Comparison of ENCODE assay signal across 20 mouse cellular contexts in the genomic region with DNA sequence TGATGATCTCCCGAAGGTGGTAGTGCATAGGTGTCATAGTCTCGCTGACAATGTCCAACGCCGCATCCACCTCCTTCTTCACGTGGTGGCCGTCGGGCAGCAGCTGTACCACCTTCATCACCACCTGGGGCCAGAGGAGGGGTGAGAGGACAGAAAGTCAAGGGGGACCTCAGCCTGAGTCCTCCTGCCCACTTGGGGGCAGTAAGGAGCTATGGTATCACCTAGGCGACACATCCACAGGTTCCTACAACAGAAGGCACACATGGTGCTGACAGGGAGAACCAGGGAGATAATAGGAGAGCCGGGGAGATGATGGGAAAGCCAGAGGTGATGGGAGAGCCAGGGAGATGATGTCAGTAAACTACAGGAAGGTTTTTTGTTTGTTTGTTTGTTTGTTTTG. TPM values are rescaled to one million over a fixed set of nuclear protein-coding genes. Genes with fewer than 3 reads are reported as not detected.
DNase-seq lines count a peak whose midpoint lies in the region; ATAC-seq and TF ChIP-seq lines count a peak whose summit lies in the region.
"Had no signal": no experiment of that assay in that cellular context is flagged by ENCODE, and none has a peak within 500 bp of the region (broad histone marks: within the 10 kb centered on the region; RNA-seq: fewer than 3 reads in every experiment).

No protein-coding gene starts in this region.

- H3K9ac ChIP-seq in kidney, postnatal 0 days (ENCODE audit: low read depth, low read length) = no peak overlapping the region
- no peak overlapping the region for H3K9ac ChIP-seq in lung, postnatal 0 days (replicated peaks; ENCODE audit: low read depth)
- H3K9ac ChIP-seq in MEL (ENCODE audit: control insufficient read depth, low read depth, low read length, poor library complexity, severe bottlenecking) = no peak overlapping the region
- H3K9ac ChIP-seq: heart, embryonic 12.5 days; limb, embryonic 12.5 days; lung, embryonic 15.5 days; neural tube, embryonic 12.5 days had no signal

- H3K9me3 ChIP-seq in kidney, postnatal 0 days (replicated peaks; ENCODE audit: low read length) = no peaks in the 10 kb centered on the region
- no peaks in the 10 kb centered on the region for H3K9me3 ChIP-seq in lung, postnatal 0 days (ENCODE audit: low read length)
- H3K9me3 ChIP-seq in MEL (replicated peaks; ENCODE audit: insufficient read depth, low read length) = no peaks in the 10 kb centered on the region
- H3K9me3 ChIP-seq: heart, embryonic 12.5 days; limb, embryonic 12.5 days; lung, embryonic 15.5 days; megakaryocyte, embryonic 14.5 days; neural tube, embryonic 12.5 days had no signal

- ATAC-seq in cerebellum, adult (ENCODE audit: insufficient number of reproducible peaks, low FRiP score, low TSS enrichment) = no peak
- no peak for ATAC-seq in kidney, postnatal 0 days (replicated peaks; ENCODE audit: low FRiP score, low read depth)
- ATAC-seq in lung, postnatal 0 days = no peak

- TF ChIP-seq RAD21 in MEL (IDR thresholded peaks at IDR 0.05; ENCODE audit: low read depth, low read length) = no peak

- H3K4me1 ChIP-seq in cerebellum, adult 2 months (ENCODE audit: control insufficient read depth, insufficient read depth, low read length) = no peaks in the 10 kb centered on the region
- H3K4me1 ChIP-seq in kidney, postnatal 0 days (replicated peaks; ENCODE audit: insufficient read depth, low read length) = no peaks in the 10 kb centered on the region
- no peaks in the 10 kb centered on the region for H3K4me1 ChIP-seq in lung, postnatal 0 days (ENCODE audit: insufficient read depth, low read depth, low read length)
- H3K4me1 ChIP-seq in MEL (ENCODE audit: control insufficient read depth in 1 of 2, insufficient read depth in 2 of 2, low read length in 2 of 2) = no peaks in the 10 kb centered on the region
- H3K4me1 ChIP-seq: heart, embryonic 12.5 days; limb, embryonic 12.5 days; lung, embryonic 15.5 days; neural tube, embryonic 12.5 days had no signal

- no peak overlapping the region for H3K27ac ChIP-seq in cerebellum, adult 2 months (ENCODE audit: insufficient read depth, low read length)
- H3K27ac ChIP-seq in kidney, postnatal 0 days = no peak overlapping the region
- no peak overlapping the region for H3K27ac ChIP-seq in lung, postnatal 0 days (ENCODE audit: low read length)
- H3K27ac ChIP-seq in MEL (ENCODE audit: control insufficient read depth, low read depth, low read length) = no peak overlapping the region
- H3K27ac ChIP-seq: limb, embryonic 12.5 days; lung, embryonic 15.5 days; neural tube, embryonic 12.5 days had no signal

- no peaks in the 10 kb centered on the region for H3K79me2 ChIP-seq in MEL (ENCODE audit: control insufficient read depth, insufficient read depth, low read length, poor library complexity)

- no peak for TF ChIP-seq POLR2A in cerebellum, adult 2 months (IDR thresholded peaks at IDR 0.05; ENCODE audit: borderline replicate concordance, insufficient read depth, low read length)
- TF ChIP-seq POLR2A in MEL (IDR thresholded peaks at IDR 0.05; ENCODE audit: control insufficient read depth in 1 of 2, insufficient read depth in 1 of 2, low read depth in 1 of 2, low read length in 2 of 2, poor library complexity in 1 of 2) = no peak

- WGBS in cerebellum, adult 2 months = 92% methylated on average over 9 of the region's 9 CpGs
- 92% methylated on average over 9 of the region's 9 CpGs for WGBS in kidney, postnatal 0 days
- WGBS in lung, postnatal 0 days = 93% methylated on average over 9 of the region's 9 CpGs

- TF ChIP-seq CTCF in cerebellum, adult 2 months (IDR thresholded peaks at IDR 0.05; ENCODE audit: borderline replicate concordance, insufficient read depth, low read depth, low read length) = 0 out of 2 replicates have a peak, but pooled peaks have one; percentile 23
- peak; percentile 36 for TF ChIP-seq CTCF in kidney, postnatal 0 days (IDR thresholded peaks at IDR 0.05; ENCODE audit: low read depth)
- TF ChIP-seq CTCF in lung, postnatal 0 days (IDR thresholded peaks at IDR 0.05) = peak; percentile 26
- TF ChIP-seq CTCF in MEL (IDR thresholded peaks at IDR 0.05 in 2 of 3, conservative IDR thresholded peaks at IDR 0.05 in 1 of 3; ENCODE audit: control insufficient read depth in 1 of 3, insufficient read depth in 1 of 3, low read depth in 2 of 3, low read length in 3 of 3, poor library complexity in 1 of 3, severe bottlenecking in 1 of 3) = peak; percentile 34 to 42 (median 41); a peak in 5 of 6 replicates

- DNase-seq in cerebellum, adult 2 months = no peak
- no peak for DNase-seq in kidney, postnatal 0 days (ENCODE audit: low spot score)
- DNase-seq in kidney, adult 11 months = no peak
- DNase-seq in lung, postnatal 0 days (ENCODE audit: low spot score) = no peak
- no peak for DNase-seq in lung, postnatal 36 days
- DNase-seq in MEL (ENCODE audit: low read depth, low spot score) = peak; percentile 13
- no peak for DNase-seq in right cerebral cortex, adult 18-20 months
- DNase-seq: adrenal gland, adult 2 months; gastrocnemius, postnatal 36 days; heart, postnatal 36 days had no signal

- no peak overlapping the region for H3K4me2 ChIP-seq in kidney, postnatal 0 days (ENCODE audit: low read length)
- no peak overlapping the region for H3K4me2 ChIP-seq in lung, postnatal 0 days (replicated peaks; ENCODE audit: low read depth, low read length)
- H3K4me2 ChIP-seq: heart, embryonic 12.5 days; limb, embryonic 12.5 days; lung, embryonic 15.5 days; neural tube, embryonic 12.5 days had no signal

- TF ChIP-seq EP300 in lung, postnatal 0 days (IDR thresholded peaks at IDR 0.05) = no peak
- no peak for TF ChIP-seq EP300 in MEL (IDR thresholded peaks at IDR 0.05; ENCODE audit: low read depth in 1 of 2, low read length in 2 of 2)

- H3K4me3 ChIP-seq in cerebellum, adult 2 months (replicated peaks; ENCODE audit: insufficient read depth, low read depth, low read length) = no peak overlapping the region
- no peak overlapping the region for H3K4me3 ChIP-seq in kidney, postnatal 0 days (replicated peaks; ENCODE audit: low read depth, low read length)
- H3K4me3 ChIP-seq in lung, postnatal 0 days (ENCODE audit: low read depth, low read length) = no peak overlapping the region
- no peak overlapping the region for H3K4me3 ChIP-seq in MEL (ENCODE audit: control insufficient read depth in 1 of 2, insufficient read depth in 1 of 2, low read depth in 2 of 2, low read length in 2 of 2)
- H3K4me3 ChIP-seq: heart, embryonic 12.5 days; limb, embryonic 12.5 days; lung, embryonic 15.5 days; megakaryocyte, embryonic 14.5 days; neural tube, embryonic 12.5 days had no signal

- H3K27me3 ChIP-seq in cerebellum, adult 2 months (ENCODE audit: control insufficient read depth, insufficient read depth, low read length) = no peaks in the 10 kb centered on the region
- H3K27me3 ChIP-seq in kidney, postnatal 0 days (ENCODE audit: insufficient read depth, low read length) = no peaks in the 10 kb centered on the region
- no peaks in the 10 kb centered on the region for H3K27me3 ChIP-seq in lung, postnatal 0 days (replicated peaks; ENCODE audit: insufficient read depth, low read length)
- no peaks in the 10 kb centered on the region for H3K27me3 ChIP-seq in MEL (ENCODE audit: control insufficient read depth in 1 of 2, insufficient read depth in 2 of 2, low read length in 2 of 2)
- H3K27me3 ChIP-seq: limb, embryonic 12.5 days; lung, embryonic 15.5 days; neural tube, embryonic 12.5 days had no signal

- H3K36me3 ChIP-seq in kidney, postnatal 0 days (ENCODE audit: insufficient read depth, low read length) = no peaks in the 10 kb centered on the region
- H3K36me3 ChIP-seq in lung, postnatal 0 days (ENCODE audit: insufficient read depth, low read length) = peaks cover 9% of the 10 kb centered on the region
- H3K36me3 ChIP-seq in MEL (ENCODE audit: control insufficient read depth in 1 of 2, insufficient read depth in 2 of 2, low read length in 2 of 2) = no peaks in the 10 kb centered on the region
- H3K36me3 ChIP-seq: neural tube, embryonic 12.5 days had no signal

TF ChIP-seq in MEL, 35 proteins besides CTCF, POLR2A, EP300 and RAD21:
- TF ChIP-seq SMC3 (IDR thresholded peaks at IDR 0.05; ENCODE audit: low read depth, low read length) (no peak), MXI1 (IDR thresholded peaks at IDR 0.05; ENCODE audit: low read depth, low read length) (no peak), GATA1 (IDR thresholded peaks at IDR 0.05; ENCODE audit: low read depth, low read length) (no peak), MAFK (IDR thresholded peaks at IDR 0.05; ENCODE audit: borderline replicate concordance, low read depth, low read length) (no peak), JUND (IDR thresholded peaks at IDR 0.05; ENCODE audit: low read depth, low read length) (no peak), TBP (IDR thresholded peaks at IDR 0.05; ENCODE audit: low read depth, low read length) (no peak), BHLHE40 (IDR thresholded peaks at IDR 0.05; ENCODE audit: borderline replicate concordance, low read depth, low read length) (no peak), ELF1 (IDR thresholded peaks at IDR 0.05; ENCODE audit: low read depth, low read length) (no peak), ZMIZ1 (IDR thresholded peaks at IDR 0.05; ENCODE audit: low read depth, low read length) (no peak)
TF ChIP-seq in MEL: peak in this region for 0.

RNA-seq across cellular contexts. Expression of gene Prf1, which starts 41.6 kb away (rescaled TPM):
- 0.14 TPM in 1 of 2 replicates, not detected in the other for polyA plus RNA-seq in cerebellum, adult 2 months (2012; rRNA removed)
- polyA plus RNA-seq in kidney, postnatal 0 days (2015; fragmentation: Nextera tagmentation; extraction: Ambion mirVana) = 0.05 TPM in 1 of 2 replicates, not detected in the other
- polyA plus RNA-seq in lung, postnatal 0 days (2015; fragmentation: Nextera tagmentation; extraction: Ambion mirVana) = 0.08 and 0.17 TPM in 2 replicates
- total RNA-seq in MEL (2012; rRNA removed) = not detected in 2 replicates
- under 1 TPM in 1 of 2 experiments, not detected in 1; 0.04 TPM for polyA plus RNA-seq in MEL (2012; ENCODE audit: insufficient read depth in 1 of 2, insufficient read length in 2 of 2, low read depth in 1 of 2, low replicate concordance in 2 of 2, missing spikeins in 1 of 2)
- total RNA-seq: gastrocnemius, postnatal 36 days; left cerebral cortex, adult 8-10 months had no signal
- polyA plus RNA-seq: forebrain, embryonic 11.5 days; heart, embryonic 12.5 days; kidney, embryonic 14.5 days; limb, embryonic 12.5 days; lung, embryonic 15.5 days; neural tube, embryonic 12.5 days; stomach, embryonic 16.5 days had no signal

RNA-seq across cellular contexts. Expression of gene Pald1, which starts 44.1 kb away (rescaled TPM):
- polyA plus RNA-seq in cerebellum, adult 2 months (2012; rRNA removed) = 15.5 and 15.6 TPM in 2 replicates
- 20.2 and 24.8 TPM in 2 replicates for polyA plus RNA-seq in kidney, postnatal 0 days (2015; fragmentation: Nextera tagmentation; extraction: Ambion mirVana)
- polyA plus RNA-seq in lung, postnatal 0 days (2015; fragmentation: Nextera tagmentation; extraction: Ambion mirVana) = 30.4 and 36.0 TPM in 2 replicates
- 2.9 and 3.0 TPM in 2 replicates for total RNA-seq in MEL (2012; rRNA removed)
- 1 to 10 TPM in 1 of 2 experiments, not detected in 1; 6.4 TPM for polyA plus RNA-seq in MEL (2012; ENCODE audit: insufficient read depth in 1 of 2, insufficient read length in 2 of 2, low read depth in 1 of 2, low replicate concordance in 2 of 2, missing spikeins in 1 of 2)
